8 mouse cellular contexts compared by ENCODE assay signal in genomic region chr10:58604779-58605178, GRCm38 (mm10).
DNase-seq lines count a peak whose midpoint lies in the region; ATAC-seq lines count a peak whose summit lies in the region.

No protein-coding gene starts in this region.

- 42% methylated on average over 2 of the region's 2 CpGs for WGBS in heart, embryonic 13.5 days
- WGBS in midbrain, embryonic 16.5 days = 85% methylated on average over 2 of the region's 2 CpGs

- no peaks in the 10 kb centered on the region for H3K9me3 ChIP-seq in heart, embryonic 13.5 days
- H3K9me3 ChIP-seq in midbrain, embryonic 16.5 days (replicated peaks; ENCODE audit: control insufficient read depth, low read length, poor library complexity, severe bottlenecking) = no peaks in the 10 kb centered on the region

- H3K4me1 ChIP-seq in heart, embryonic 13.5 days = peaks cover 15% of the 10 kb centered on the region
- peaks cover 8% of the 10 kb centered on the region for H3K4me1 ChIP-seq in midbrain, embryonic 16.5 days (ENCODE audit: control insufficient read depth, insufficient read depth, low read length)

- no peak overlapping the region for H3K4me3 ChIP-seq in heart, embryonic 13.5 days
- H3K4me3 ChIP-seq in midbrain, embryonic 16.5 days (ENCODE audit: low read depth, low read length) = no peak overlapping the region

- H3K27me3 ChIP-seq in heart, embryonic 13.5 days (replicated peaks) = no peaks in the 10 kb centered on the region
- no peaks in the 10 kb centered on the region for H3K27me3 ChIP-seq in midbrain, embryonic 16.5 days (ENCODE audit: control insufficient read depth, insufficient read depth, low read depth, low read length)

- no peaks in the 10 kb centered on the region for H3K36me3 ChIP-seq in heart, embryonic 13.5 days
- H3K36me3 ChIP-seq in midbrain, embryonic 16.5 days (ENCODE audit: control insufficient read depth, insufficient read depth, low read length) = no peaks in the 10 kb centered on the region

- H3K27ac ChIP-seq in heart, embryonic 13.5 days (replicated peaks) = peak overlapping the region; percentile 43
- H3K27ac ChIP-seq in midbrain, embryonic 16.5 days (ENCODE audit: low read length) = no peak overlapping the region

- peak; percentile 25 to 45 for DNase-seq in spleen, postnatal 36 days (ENCODE audit: low spot score in 2 of 2)
- no peak for DNase-seq in spleen, postnatal 14 days (ENCODE audit: low spot score in 2 of 2)
- DNase-seq in cerebellum, adult 9-10 months = peak; percentile 68
- peak; percentile 82 to 86 for DNase-seq in kidney, postnatal 4 days
- DNase-seq in skeletal muscle tissue, adult 2 months (ENCODE audit: low read depth, low spot score) = peak; percentile 96
- DNase-seq in spleen, postnatal 4 days (ENCODE audit: low spot score in 2 of 2) = no peak

- no peak overlapping the region for H3K4me2 ChIP-seq in heart, embryonic 13.5 days
- H3K4me2 ChIP-seq in midbrain, embryonic 16.5 days (ENCODE audit: low read length) = no peak overlapping the region

- no peak overlapping the region for H3K9ac ChIP-seq in heart, embryonic 13.5 days
- no peak overlapping the region for H3K9ac ChIP-seq in midbrain, embryonic 16.5 days (ENCODE audit: low read depth, low read length)

- ATAC-seq in heart, embryonic 13.5 days (ENCODE audit: extremely low read depth, insufficient number of reproducible peaks, low FRiP score, low TSS enrichment) = peak; percentile 40; the same call in 1 of the 2 replicates
- ATAC-seq in midbrain, embryonic 16.5 days = no peak

Comparison
In these comparisons a context has a peak if more than half of its experiments do, and no peak if none do; other contexts are left out.
1. DNase-seq: peak in spleen, postnatal 36 days (2 of 2), cerebellum, adult 9-10 months (single experiment), kidney, postnatal 4 days (2 of 2) and skeletal muscle tissue, adult 2 months (single experiment); none in spleen, postnatal 14 days (0 of 2) and spleen, postnatal 4 days (0 of 2).